Mouse (Mus musculus): ENCODE data around the gene Szrd1. TPM values are rescaled to one million over a fixed set of nuclear protein-coding genes. Genes with fewer than 3 reads are reported as not detected.

Gene Szrd1
- polyA plus RNA-seq (2021; fragmentation: Nextera tagmentation) = 9.6 and 11.5 TPM in 2 replicates
- long read RNA-seq, experiment 1, partial matches to known transcripts = 0 of 7 reads
- long read RNA-seq, experiment 1, other reads (novel, unspliced or antisense) = 6 of 7 reads
- long read RNA-seq, experiment 2, partial matches to known transcripts = 0 of 9 reads
- long read RNA-seq, experiment 2, other reads (novel, unspliced or antisense) = 6 of 9 reads

GRCm38 (mm10) chr4:141139116-141139970, at the start of gene Szrd1:
Gene Szrd1, minus strand, starts transcription at chr4:141139775.

DNA sequence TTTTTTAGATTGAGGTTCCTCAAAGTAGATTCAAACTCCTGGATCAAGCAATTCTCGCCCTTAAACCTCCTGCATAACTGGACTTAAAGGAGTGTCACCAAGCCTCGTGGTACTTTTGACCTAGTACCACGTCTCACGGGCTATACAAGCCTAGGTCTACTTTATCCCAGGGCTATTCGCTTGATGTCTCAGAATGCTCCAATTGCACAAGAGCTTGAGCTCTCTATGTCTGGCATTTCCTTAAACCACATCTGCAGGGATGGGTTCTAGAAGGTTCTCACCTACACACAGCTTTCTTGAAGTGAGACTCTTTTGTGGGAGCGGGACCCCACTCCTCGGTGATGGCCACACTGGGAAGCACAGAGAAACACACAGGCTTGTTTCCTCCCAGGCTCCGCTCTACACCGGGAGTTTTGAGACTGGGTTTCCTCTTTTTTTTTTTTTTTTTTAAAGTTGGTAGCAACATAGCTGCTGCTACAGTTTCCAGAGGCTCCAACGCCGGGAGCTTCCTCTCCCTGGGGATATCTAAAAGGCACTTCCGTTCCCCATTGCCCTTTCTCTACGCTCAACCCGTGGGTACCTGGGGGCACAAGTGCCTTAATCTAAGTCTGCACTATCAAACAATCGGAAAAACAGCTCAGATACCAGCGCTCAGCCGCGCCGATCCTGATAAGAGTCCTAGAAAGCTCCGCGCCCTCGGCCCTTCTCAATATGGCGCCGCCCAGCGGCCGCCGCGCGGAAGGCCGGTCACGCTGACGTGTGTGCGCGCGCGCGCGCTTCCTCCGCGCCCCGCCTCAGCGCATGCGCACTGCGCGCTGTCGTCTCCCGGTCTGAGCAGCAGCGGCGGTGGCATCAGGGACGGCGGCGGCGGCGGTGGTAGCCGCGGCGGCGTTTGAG, 7.8 kb upstream of the Szrd1 start, which contains the start of gene Fbxo42:
Gene Fbxo42 (plus strand): TSS at position 802 of the 897 bp plus-strand sequence.

GRCm38 (mm10) chr4:141088033-141088432, 51.5 kb downstream of the Szrd1 start, which contains the start of gene Spata21:
Gene Spata21, plus strand, starts transcription at chr4:141088333.

GRCm38 (mm10) chr4:141077681-141078509, 61.7 kb downstream of the Szrd1 start, which contains the start of gene Necap2:
Gene Necap2, minus strand, starts transcription at chr4:141078357.

Other genes starting within 250 kb of the Szrd1 start
- 6.3 and 8.9 TPM in 2 replicates for gene Padi2, start 233.4 kb downstream of the Szrd1 start, polyA plus RNA-seq (2021; fragmentation: Nextera tagmentation)
- gene Sdhb, start 178.6 kb downstream of the Szrd1 start, polyA plus RNA-seq (2021; fragmentation: Nextera tagmentation) = 538 and 582 TPM in 2 replicates
- 43.6 and 48.5 TPM in 2 replicates for gene Atp13a2, start 152.9 kb downstream of the Szrd1 start, polyA plus RNA-seq (2021; fragmentation: Nextera tagmentation)
- gene Mfap2, start 129.4 kb downstream of the Szrd1 start, polyA plus RNA-seq (2021; fragmentation: Nextera tagmentation) = 3.4 and 6.0 TPM in 2 replicates
- gene Crocc, start 79.2 kb downstream of the Szrd1 start, polyA plus RNA-seq (2021; fragmentation: Nextera tagmentation) = 3.1 and 4.1 TPM in 2 replicates
- gene Necap2, start 61.4 kb downstream of the Szrd1 start, polyA plus RNA-seq (2021; fragmentation: Nextera tagmentation) = 38.2 and 40.9 TPM in 2 replicates
- 0.06 and 0.08 TPM in 2 replicates for gene Spata21, start 51.4 kb downstream of the Szrd1 start, polyA plus RNA-seq (2021; fragmentation: Nextera tagmentation)
- 9.0 and 11.3 TPM in 2 replicates for gene Fbxo42, start 8.1 kb upstream of the Szrd1 start, polyA plus RNA-seq (2021; fragmentation: Nextera tagmentation)
- 4.8 and 6.1 TPM in 2 replicates for gene Rsg1, start 74.2 kb upstream of the Szrd1 start, polyA plus RNA-seq (2021; fragmentation: Nextera tagmentation)
- 5.7 and 7.8 TPM in 2 replicates for gene Arhgef19, start 99.7 kb upstream of the Szrd1 start, polyA plus RNA-seq (2021; fragmentation: Nextera tagmentation)
- 0.15 and 0.25 TPM in 2 replicates for gene Epha2, start 161.5 kb upstream of the Szrd1 start, polyA plus RNA-seq (2021; fragmentation: Nextera tagmentation)
- gene Fam131c, start 228.4 kb upstream of the Szrd1 start, polyA plus RNA-seq (2021; fragmentation: Nextera tagmentation) = 0.13 TPM in 2 replicates